Mouse (Mus musculus) kidney, postnatal 36 days (tissue): ENCODE measurements at regions not wholly inside any gene's neighbourhood (a gene's known extent, or its start where the extent isn't known, plus 50 kb on each side); places are given as distances from the start of the nearest gene placed in this dataset.

Experiments
- DNase-seq, 2 experiments: peaks; one replicate each; pipeline ENCODE4 v3.0.0; 2021 to 2022; ENCODE audit warnings: mixed read lengths in 2 of 2

GRCm38 (mm10) chrX:77443852-77444492, 66.8 kb upstream of the Tbl1x start:
- no peak for DNase-seq

- DNase-seq: no peak
These were observed 64.1 kb upstream of the Tbl1x start for GRCm38 (mm10) chrX:77446755-77447154.

GRCm38 (mm10) chrX:77451977-77452675, 58.7 kb upstream of the Tbl1x start:
- no peak for DNase-seq
